Comparison of ENCODE assay signal across 34 mouse cellular contexts in the genomic region with DNA sequence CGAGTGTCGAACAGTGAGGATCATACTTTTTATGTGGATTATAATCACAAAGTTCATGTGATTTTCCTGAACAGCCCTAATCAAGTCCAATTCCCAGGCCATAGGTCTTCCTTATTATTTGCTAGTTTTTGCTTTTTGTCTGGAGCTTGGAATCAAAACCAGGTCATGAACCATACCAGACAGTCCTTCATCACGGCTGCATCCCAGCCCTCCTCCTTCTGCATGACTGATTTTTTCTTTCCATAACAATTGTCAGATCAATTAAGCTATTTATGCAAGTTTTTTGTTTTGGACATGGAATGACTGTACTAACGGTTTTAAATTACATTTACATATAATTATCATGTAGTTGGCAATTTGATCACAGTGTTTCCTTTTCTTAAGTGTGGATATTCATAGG.
"Had no signal": no experiment of that assay in that cellular context is flagged by ENCODE, and none has a peak within 500 bp of the region (broad histone marks: within the 10 kb centered on the region; RNA-seq: fewer than 3 reads in every experiment).

No protein-coding gene starts in this region.

- H3K9ac ChIP-seq: heart, embryonic 12.5 days; heart, embryonic 13.5 days; heart, embryonic 15.5 days; hindbrain, embryonic 12.5 days; hindbrain, embryonic 13.5 days; hindbrain, embryonic 14.5 days; hindbrain, embryonic 15.5 days; intestine, embryonic 15.5 days; kidney, embryonic 15.5 days had no signal

- H3K9me3 ChIP-seq: heart, embryonic 10.5 days; heart, embryonic 13.5 days; heart, embryonic 15.5 days; hindbrain, embryonic 10.5 days; hindbrain, embryonic 12.5 days; hindbrain, embryonic 13.5 days; hindbrain, embryonic 15.5 days; intestine, embryonic 15.5 days; kidney, embryonic 15.5 days had no signal

- H3K27ac ChIP-seq: heart, embryonic 10.5 days; heart, embryonic 13.5 days; heart, embryonic 15.5 days; hindbrain, embryonic 10.5 days; hindbrain, embryonic 12.5 days; hindbrain, embryonic 13.5 days; hindbrain, embryonic 14.5 days; hindbrain, embryonic 15.5 days; hindbrain, postnatal 0 days; intestine, embryonic 15.5 days; kidney, embryonic 15.5 days; kidney, postnatal 0 days had no signal

- H3K27me3 ChIP-seq: heart, embryonic 12.5 days; heart, embryonic 13.5 days; heart, embryonic 15.5 days; hindbrain, embryonic 12.5 days; hindbrain, embryonic 13.5 days; hindbrain, embryonic 15.5 days; intestine, embryonic 15.5 days; kidney, embryonic 15.5 days had no signal

- H3K36me3 ChIP-seq: heart, embryonic 10.5 days; heart, embryonic 12.5 days; heart, embryonic 13.5 days; heart, embryonic 15.5 days; hindbrain, embryonic 10.5 days; hindbrain, embryonic 12.5 days; hindbrain, embryonic 13.5 days; hindbrain, embryonic 15.5 days; intestine, embryonic 15.5 days; kidney, embryonic 15.5 days had no signal

- DNase-seq: heart, postnatal 10 days; heart, postnatal 14 days; heart, postnatal 36 days; heart, postnatal 4 days; kidney, adult 11 months; kidney, adult 18-20 months; kidney, adult 2 months; kidney, adult 8-10 months; kidney, adult 9 months; kidney, postnatal 10 days; kidney, postnatal 14 days; kidney, postnatal 25 days; kidney, postnatal 36 days; kidney, postnatal 4 days; layer of hippocampus, adult 9-11 months; layer of hippocampus, postnatal 36 days had no signal

- ATAC-seq: hindbrain, embryonic 16.5 days; hindbrain, postnatal 0 days; inflammation-experienced regulatory T-cells, adult 6 months; intestine, embryonic 15.5 days; intestine, embryonic 16.5 days; intestine, postnatal 0 days had no signal

- H3K4me3 ChIP-seq: heart, embryonic 10.5 days; heart, embryonic 12.5 days; heart, embryonic 13.5 days; heart, embryonic 15.5 days; hindbrain, embryonic 10.5 days; hindbrain, embryonic 12.5 days; hindbrain, embryonic 13.5 days; hindbrain, embryonic 15.5 days; intestine, embryonic 15.5 days; kidney, embryonic 15.5 days had no signal

- H3K4me2 ChIP-seq: heart, embryonic 11.5 days; heart, embryonic 12.5 days; heart, embryonic 13.5 days; heart, embryonic 15.5 days; hindbrain, embryonic 12.5 days; hindbrain, embryonic 13.5 days; hindbrain, embryonic 14.5 days; hindbrain, embryonic 15.5 days; intestine, embryonic 15.5 days; kidney, embryonic 15.5 days had no signal
